Mouse (Mus musculus) MEL (cell line): ENCODE measurements around the gene Glt8d1. TPM values are rescaled to one million over a fixed set of nuclear protein-coding genes. Genes with fewer than 3 reads are reported as not detected.
A peak's percentile ranks its signal among the peaks of the same experiment; 100 is the strongest.

Experiments
- DNase-seq: peaks from one replicate; pipeline ENCODE4 v3.0.0; 2011; ENCODE audit warnings: low read depth, low spot score
- H3K27ac ChIP-seq: 2 replicates; pipeline ENCODE4 v1.5.1; 2012; ENCODE audit warnings: low read depth, mild to moderate bottlenecking, control low read depth, low read length, moderate library complexity; ENCODE audit not compliant: control insufficient read depth
- H3K27me3 ChIP-seq, 2 experiments: fragments of 150-350 bp in 1 of 2; sonication (generic) in 1 of 2; 2 replicates each; pipeline ENCODE4 v1.6.1; 2012; ENCODE audit warnings: low read length in 2 of 2, mild to moderate bottlenecking in 2 of 2, improper control_type of control experiment in 1 of 2, moderate library complexity in 1 of 2; ENCODE audit not compliant: insufficient read depth in 2 of 2, control insufficient read depth in 1 of 2
- H3K36me3 ChIP-seq, 2 experiments: 2 replicates each; pipeline ENCODE4 v1.6.1; 2012 to 2014; ENCODE audit warnings: low read length in 2 of 2, improper control_type of control experiment in 1 of 2, inconsistent platforms in 1 of 2, mild to moderate bottlenecking in 1 of 2; ENCODE audit not compliant: insufficient read depth in 2 of 2, control insufficient read depth in 1 of 2
- H3K4me1 ChIP-seq, 2 experiments: fragments of 150-350 bp in 1 of 2; sonication (generic) in 1 of 2; 2 replicates each; pipeline ENCODE4 v1.6.1; 2012; ENCODE audit warnings: low read length in 2 of 2, improper control_type of control experiment in 1 of 2, mild to moderate bottlenecking in 1 of 2; ENCODE audit not compliant: insufficient read depth in 2 of 2, control insufficient read depth in 1 of 2
- H3K4me3 ChIP-seq, 2 experiments: fragments of 150-350 bp in 1 of 2; sonication (generic) in 1 of 2; 2 replicates each; pipeline ENCODE4 v1.5.1; 2012; ENCODE audit warnings: low read depth in 2 of 2, low read length in 2 of 2, mild to moderate bottlenecking in 2 of 2, moderate library complexity in 2 of 2, control low read depth in 1 of 2, improper control_type of control experiment in 1 of 2; ENCODE audit not compliant: control insufficient read depth in 1 of 2, insufficient read depth in 1 of 2
- H3K79me2 ChIP-seq: 2 replicates; pipeline ENCODE4 v1.6.1; 2012; ENCODE audit warnings: mild to moderate bottlenecking, low read length, moderate library complexity; ENCODE audit not compliant: control insufficient read depth, poor library complexity, insufficient read depth
- H3K9ac ChIP-seq: 2 replicates; pipeline ENCODE4 v1.6.1; 2012; ENCODE audit warnings: low read depth, mild to moderate bottlenecking, control low read depth, low read length, moderate library complexity; ENCODE audit not compliant: control insufficient read depth, poor library complexity, severe bottlenecking
- H3K9me3 ChIP-seq: fragments of 150-350 bp; sonication (generic); replicated peaks from 2 replicates; pipeline ENCODE4 v1.6.1; 2012; ENCODE audit warnings: mild to moderate bottlenecking, low read length, improper control_type of control experiment, moderate library complexity; ENCODE audit not compliant: insufficient read depth
- CHD1 ChIP-seq: IDR thresholded peaks from 2 replicates; pipeline ENCODE4 v1.6.1; 2012; ENCODE audit warnings: low read depth, mild to moderate bottlenecking, inconsistent platforms, low read length, improper control_type of control experiment
- CHD2 ChIP-seq: IDR thresholded peaks from 2 replicates; pipeline ENCODE4 v1.6.1; 2011; ENCODE audit warnings: low read length, improper control_type of control experiment
- ELF1 ChIP-seq: IDR thresholded peaks from 2 replicates; pipeline ENCODE4 v1.6.1; 2014; ENCODE audit warnings: low read depth, mild to moderate bottlenecking, inconsistent platforms, low read length, improper control_type of control experiment, moderate library complexity
- EP300 ChIP-seq, 2 experiments: IDR thresholded peaks; 2 replicates each; pipeline ENCODE4 v1.6.1; 2011; ENCODE audit warnings: improper control_type of control experiment in 2 of 2, low read length in 2 of 2, low read depth in 1 of 2, mild to moderate bottlenecking in 1 of 2
- ETS1 ChIP-seq: IDR thresholded peaks from 2 replicates; pipeline ENCODE4 v1.6.1; 2012; ENCODE audit warnings: low read depth, mild to moderate bottlenecking, inconsistent platforms, low read length, improper control_type of control experiment, moderate library complexity
- GABPA ChIP-seq: IDR thresholded peaks from 2 replicates; pipeline ENCODE4 v1.6.1; 2012; ENCODE audit warnings: low read depth, mild to moderate bottlenecking, inconsistent platforms, low read length, improper control_type of control experiment, moderate library complexity
- GATA1 ChIP-seq: IDR thresholded peaks from 2 replicates; pipeline ENCODE4 v1.6.1; 2011; ENCODE audit warnings: low read depth, low read length, improper control_type of control experiment
- HCFC1 ChIP-seq: IDR thresholded peaks from 2 replicates; pipeline ENCODE4 v1.6.1; 2012; ENCODE audit warnings: low read depth, mild to moderate bottlenecking, inconsistent platforms, low read length, improper control_type of control experiment, moderate library complexity
- JUND ChIP-seq: IDR thresholded peaks from 2 replicates; pipeline ENCODE4 v1.6.1; 2011; ENCODE audit warnings: low read depth, mild to moderate bottlenecking, improper control_type of control experiment, low read length
- MAFK ChIP-seq: IDR thresholded peaks from 2 replicates; pipeline ENCODE4 v1.6.1; 2011; ENCODE audit warnings: low read depth, mild to moderate bottlenecking, low read length, improper control_type of control experiment, borderline replicate concordance
- MAX ChIP-seq: IDR thresholded peaks from 2 replicates; pipeline ENCODE4 v1.6.1; 2011; ENCODE audit warnings: low read length, improper control_type of control experiment
- MAZ ChIP-seq: IDR thresholded peaks from 2 replicates; pipeline ENCODE4 v1.6.1; 2012; ENCODE audit warnings: low read depth, mild to moderate bottlenecking, inconsistent platforms, low read length, improper control_type of control experiment
- MXI1 ChIP-seq: IDR thresholded peaks from 2 replicates; pipeline ENCODE4 v1.6.1; 2011; ENCODE audit warnings: mild to moderate bottlenecking, low read depth, low read length, improper control_type of control experiment
- MYB ChIP-seq: IDR thresholded peaks from 2 replicates; pipeline ENCODE4 v1.6.1; 2011; ENCODE audit warnings: mild to moderate bottlenecking, low read depth, low read length, improper control_type of control experiment
- MYC ChIP-seq: IDR thresholded peaks from 2 replicates; pipeline ENCODE4 v1.6.1; 2011; ENCODE audit warnings: low read depth, mild to moderate bottlenecking, low read length, improper control_type of control experiment, moderate library complexity
- NELFE ChIP-seq: IDR thresholded peaks from 2 replicates; pipeline ENCODE4 v1.6.1; 2011; ENCODE audit warnings: low read depth, low read length, improper control_type of control experiment
- NRF1 ChIP-seq: IDR thresholded peaks from 2 replicates; pipeline ENCODE4 v1.6.1; 2014; ENCODE audit warnings: low read depth, mild to moderate bottlenecking, inconsistent platforms, low read length, improper control_type of control experiment, moderate library complexity; ENCODE audit not compliant: poor library complexity, insufficient read depth, severe bottlenecking
- POLR2A ChIP-seq, 2 experiments: IDR thresholded peaks; 2 replicates each; pipeline ENCODE4 v1.6.1; 2011 to 2012; ENCODE audit warnings: low read length in 2 of 2, mild to moderate bottlenecking in 2 of 2, control low read depth in 1 of 2, improper control_type of control experiment in 1 of 2, low read depth in 1 of 2, moderate library complexity in 1 of 2; ENCODE audit not compliant: control insufficient read depth in 1 of 2, insufficient read depth in 1 of 2, poor library complexity in 1 of 2
- POLR2AphosphoS2 ChIP-seq: IDR thresholded peaks from 2 replicates; pipeline ENCODE4 v1.6.1; 2011; ENCODE audit warnings: low read length, improper control_type of control experiment
- SIN3A ChIP-seq: IDR thresholded peaks from 2 replicates; pipeline ENCODE4 v1.6.1; 2012; ENCODE audit warnings: low read length, improper control_type of control experiment, inconsistent platforms
- TAL1 ChIP-seq: IDR thresholded peaks from 2 replicates; pipeline ENCODE4 v1.6.1; 2012; ENCODE audit warnings: mild to moderate bottlenecking, inconsistent platforms, low read length, moderate library complexity, mixed read lengths
- USF2 ChIP-seq, 2 experiments: IDR thresholded peaks; 2 replicates each; pipeline ENCODE4 v1.6.1; 2011 to 2012; ENCODE audit warnings: improper control_type of control experiment in 2 of 2, low read length in 2 of 2, borderline replicate concordance in 1 of 2, inconsistent platforms in 1 of 2, low read depth in 1 of 2, mild to moderate bottlenecking in 1 of 2; ENCODE audit not compliant: insufficient read depth in 1 of 2
- ZC3H11A ChIP-seq: IDR thresholded peaks from 2 replicates; pipeline ENCODE4 v1.6.1; 2012; ENCODE audit warnings: low read depth, mild to moderate bottlenecking, inconsistent platforms, low read length, improper control_type of control experiment
- polyA plus RNA-seq, 2 experiments: library from polyadenylated mRNA; stranded (reverse) in 1 of 2; unstranded in 1 of 2; fragments of >175 nt in 1 of 2; fragments of >200 nt in 1 of 2; gene quantifications; 2 replicates each; pipeline versions ENCODE4 v1.2.1 to v1.2.4; 2012; ENCODE audit warnings: low replicate concordance in 2 of 2, low read depth in 1 of 2; ENCODE audit not compliant: insufficient read length in 2 of 2, insufficient read depth in 1 of 2, missing spikeins in 1 of 2
- total RNA-seq: library from RNA; depleted of rRNA; stranded (reverse); fragments of 300-350 nt; gene quantifications from 2 replicates; pipeline ENCODE4 v1.2.3, GENCODE M21; 2012

The Glt8d1 gene
- total and polyA plus RNA-seq, 3 experiments, result 15.6 to 19.2 TPM; not detected in 1

DNA sequence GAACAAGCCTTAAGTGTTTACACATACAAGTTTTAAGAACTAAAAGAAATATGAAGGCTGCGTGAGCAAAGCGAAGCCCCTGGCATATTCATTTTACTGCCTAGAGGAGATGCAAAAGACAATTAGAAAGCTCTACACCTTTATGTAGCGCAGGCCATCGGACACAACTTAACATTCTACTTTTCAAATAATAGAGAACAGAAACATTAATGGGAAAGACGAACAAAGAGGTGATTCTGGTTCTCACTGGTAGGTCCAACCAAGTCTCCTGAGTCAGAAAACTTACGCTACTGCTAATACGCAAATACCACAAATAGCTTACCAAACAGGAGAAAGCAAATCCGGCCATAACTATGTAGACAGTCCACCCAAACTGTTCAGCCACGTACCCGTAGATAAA is 844 bp upstream of the Glt8d1 start:
- Histone ChIP-seq H3K4me1 (peaks cover 4 to 9% of the 10 kb centered on the region in 2 experiments), H3K9me3 (no peaks in the 10 kb centered on the region), H3K79me2 (peaks cover 16% of the 10 kb centered on the region), H3K36me3 (peaks cover 2 to 15% of the 10 kb centered on the region in 2 experiments; a peak in 3 of 4 replicates), H3K27ac (peak overlapping the region; percentile 77), H3K4me3 (peak overlapping the region; percentile 95 to 98), H3K9ac (peak overlapping the region; percentile 93), H3K27me3 (no peaks in the 10 kb centered on the region)
- no peak for DNase-seq
- TF ChIP-seq CHD1 (0 out of 2 replicates have a peak, but pooled peaks have one; percentile 48), CHD2 (no peak)

GRCm38 (mm10) chr14:31000816-31001306 is 339 bp upstream of the Glt8d1 start:
- H3K9ac ChIP-seq, result peak overlapping the region; percentile 93
- TF ChIP-seq POLR2A (IDR thresholded peaks at IDR 0.05; ENCODE audit: control insufficient read depth in 1 of 2, insufficient read depth in 1 of 2, low read depth in 1 of 2, low read length in 2 of 2, poor library complexity in 1 of 2) (peak in 1 of 2 experiments; percentile 57; a peak in 1 of 4 replicates), GATA1 (0 out of 2 replicates have a peak, but pooled peaks have one; percentile 3), POLR2AphosphoS2 (peak; percentile 73; the same call in 1 of the 2 replicates), MAZ (no peak), CHD1 (0 out of 2 replicates have a peak, but pooled peaks have one; percentile 37)
- H3K79me2 ChIP-seq, result peaks cover 16% of the 10 kb centered on the region
- peaks cover 2 to 15% of the 10 kb centered on the region in 2 experiments; a peak in 3 of 4 replicates for H3K36me3 ChIP-seq
- no peaks in the 10 kb centered on the region for H3K9me3 ChIP-seq
- H3K27ac ChIP-seq, result peak overlapping the region; percentile 77
- no peaks in the 10 kb centered on the region for H3K27me3 ChIP-seq
- peaks cover 4 to 9% of the 10 kb centered on the region in 2 experiments for H3K4me1 ChIP-seq
- peak overlapping the region; percentile 95 to 98 for H3K4me3 ChIP-seq
- DNase-seq, result peak; percentile 66

DNA sequence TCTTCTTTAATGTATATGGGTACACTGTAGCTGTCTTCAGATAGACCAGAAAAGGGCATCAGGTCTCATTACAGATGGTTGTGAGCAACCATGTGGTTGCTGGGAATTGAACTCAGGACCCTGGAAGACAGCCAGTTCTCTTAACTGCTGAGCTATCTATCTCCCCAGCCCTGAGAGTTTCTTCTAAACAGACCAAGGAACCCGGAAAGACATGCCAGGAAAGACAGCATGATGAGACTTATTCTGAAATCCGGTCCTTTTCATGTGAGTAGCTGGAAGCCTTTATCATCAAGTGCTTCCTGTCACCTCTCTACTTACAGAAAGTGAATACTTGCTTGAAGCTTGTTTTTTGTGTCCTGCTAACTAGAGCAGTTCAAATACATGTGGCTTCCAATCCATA is 3.3 kb downstream of the Glt8d1 start:
- no peak overlapping the region for H3K9ac ChIP-seq
- H3K4me3 ChIP-seq, result peak overlapping the region in 1 of 2 experiments; percentile 12; a peak in 1 of 4 replicates
- no peaks in the 10 kb centered on the region for H3K9me3 ChIP-seq
- H3K4me1 ChIP-seq, result peaks cover 4 to 12% of the 10 kb centered on the region in 2 experiments
- peaks cover 16% of the 10 kb centered on the region for H3K79me2 ChIP-seq
- peak; percentile 82 for DNase-seq
- H3K27ac ChIP-seq, result peak overlapping the region; percentile 7
- TF ChIP-seq GABPA, result no peak
- TF ChIP-seq MAFK, result 0 out of 2 replicates have a peak, but pooled peaks have one; percentile 8
- TF ChIP-seq GATA1, result peak; percentile 47; the same call in 1 of the 2 replicates
- TF ChIP-seq MYB, result no peak
- TF ChIP-seq EP300 (IDR thresholded peaks at IDR 0.05; ENCODE audit: low read depth in 1 of 2, low read length in 2 of 2), result peak; percentile 50 to 56
- TF ChIP-seq SIN3A, result 0 out of 2 replicates have a peak, but pooled peaks have one; percentile 34
- no peak for TF ChIP-seq USF2 (IDR thresholded peaks at IDR 0.05; ENCODE audit: borderline replicate concordance in 1 of 2, insufficient read depth in 1 of 2, low read depth in 1 of 2, low read length in 2 of 2)
- peak; percentile 18; the same call in 1 of the 2 replicates for TF ChIP-seq TAL1
- peak; percentile 45; the same call in 1 of the 2 replicates for TF ChIP-seq MXI1
- peak; percentile 68 for TF ChIP-seq MYC
- TF ChIP-seq ZC3H11A, result no peak
- TF ChIP-seq JUND, result no peak
- TF ChIP-seq ELF1, result peak; percentile 47; the same call in 1 of the 2 replicates
- 0 out of 2 replicates have a peak, but pooled peaks have one; percentile 23 for TF ChIP-seq HCFC1
- peak; percentile 61 for TF ChIP-seq ETS1
- peak; percentile 71 for TF ChIP-seq MAX
- TF ChIP-seq NRF1, result no peak
- TF ChIP-seq NELFE, result 0 out of 2 replicates have a peak, but pooled peaks have one; percentile 22
- peaks cover under 1 to 15% of the 10 kb centered on the region in 2 experiments; a peak in 3 of 4 replicates for H3K36me3 ChIP-seq
- no peaks in the 10 kb centered on the region for H3K27me3 ChIP-seq
